ENCODE assay signal across 11 mouse cellular contexts in genomic region chr16:93729801-93730721, GRCm38 (mm10). TPM values are rescaled to one million over a fixed set of nuclear protein-coding genes. Genes with fewer than 3 reads are reported as not detected.
DNase-seq lines count a peak whose midpoint lies in the region; ATAC-seq and TF ChIP-seq lines count a peak whose summit lies in the region.
"Had no signal": no experiment of that assay in that cellular context is flagged by ENCODE, and none has a peak within 500 bp of the region (broad histone marks: within the 10 kb centered on the region; RNA-seq: fewer than 3 reads in every experiment).

No protein-coding gene starts in this region.

- H3K36me3 ChIP-seq in midbrain, embryonic 13.5 days = peaks cover 36% of the 10 kb centered on the region
- H3K36me3 ChIP-seq in midbrain, embryonic 10.5 days = no peaks in the 10 kb centered on the region
- 0 out of 2 replicates have a peak, but pooled peaks cover 5% of the 10 kb centered on the region for H3K36me3 ChIP-seq in stomach, postnatal 0 days (ENCODE audit: control insufficient read depth, insufficient read depth, low read length)
- H3K36me3 ChIP-seq: embryonic facial prominence, embryonic 12.5 days; neural tube, embryonic 12.5 days had no signal

- no peaks in the 10 kb centered on the region for H3K9me3 ChIP-seq in midbrain, embryonic 13.5 days
- H3K9me3 ChIP-seq in midbrain, embryonic 10.5 days (replicated peaks) = no peaks in the 10 kb centered on the region
- H3K9me3 ChIP-seq in stomach, postnatal 0 days (ENCODE audit: control insufficient read depth, low read length) = no peaks in the 10 kb centered on the region
- H3K9me3 ChIP-seq: embryonic facial prominence, embryonic 12.5 days; neural tube, embryonic 12.5 days had no signal

- 0 out of 2 replicates have a peak overlapping the region, but pooled peaks have one; percentile 1 for H3K9ac ChIP-seq in midbrain, embryonic 13.5 days (replicated peaks)
- no peak overlapping the region for H3K9ac ChIP-seq in stomach, postnatal 0 days (ENCODE audit: low read length)
- H3K9ac ChIP-seq: embryonic facial prominence, embryonic 12.5 days; neural tube, embryonic 12.5 days had no signal

- no peak overlapping the region for H3K4me2 ChIP-seq in midbrain, embryonic 13.5 days (replicated peaks)
- no peak overlapping the region for H3K4me2 ChIP-seq in stomach, postnatal 0 days (replicated peaks; ENCODE audit: low read depth)
- H3K4me2 ChIP-seq: embryonic facial prominence, embryonic 12.5 days; neural tube, embryonic 12.5 days had no signal

- H3K27ac ChIP-seq in midbrain, embryonic 13.5 days = no peak overlapping the region
- H3K27ac ChIP-seq in midbrain, embryonic 10.5 days (replicated peaks) = no peak overlapping the region
- 0 out of 2 replicates have a peak overlapping the region, but pooled peaks have one; percentile 4 for H3K27ac ChIP-seq in stomach, postnatal 0 days (replicated peaks)
- H3K27ac ChIP-seq: embryonic facial prominence, embryonic 12.5 days; neural tube, embryonic 12.5 days had no signal

- peak; percentile 40; the same call in 1 of the 2 replicates for ATAC-seq in midbrain, embryonic 13.5 days
- ATAC-seq in stomach, postnatal 0 days (ENCODE audit: low FRiP score, low TSS enrichment) = no peak

- TF ChIP-seq EP300 in stomach, postnatal 0 days (optimal IDR thresholded peaks at IDR 0.05) = no peak

- H3K4me3 ChIP-seq in midbrain, embryonic 13.5 days (replicated peaks) = no peak overlapping the region
- no peak overlapping the region for H3K4me3 ChIP-seq in midbrain, embryonic 10.5 days
- no peak overlapping the region for H3K4me3 ChIP-seq in stomach, postnatal 0 days (ENCODE audit: low read depth, low read length)
- H3K4me3 ChIP-seq: embryonic facial prominence, embryonic 12.5 days; neural tube, embryonic 12.5 days had no signal

- no peaks in the 10 kb centered on the region for H3K4me1 ChIP-seq in midbrain, embryonic 13.5 days (replicated peaks)
- peaks cover 18% of the 10 kb centered on the region for H3K4me1 ChIP-seq in midbrain, embryonic 10.5 days
- no peaks in the 10 kb centered on the region for H3K4me1 ChIP-seq in stomach, postnatal 0 days (replicated peaks; ENCODE audit: control insufficient read depth, insufficient read depth)
- H3K4me1 ChIP-seq: neural tube, embryonic 12.5 days had no signal

- no peak for TF ChIP-seq CTCF in stomach, postnatal 0 days (IDR thresholded peaks at IDR 0.05; ENCODE audit: low read depth)

- no peaks in the 10 kb centered on the region for H3K27me3 ChIP-seq in midbrain, embryonic 13.5 days
- H3K27me3 ChIP-seq in midbrain, embryonic 10.5 days (ENCODE audit: low read depth, poor library complexity, severe bottlenecking) = no peaks in the 10 kb centered on the region
- no peaks in the 10 kb centered on the region for H3K27me3 ChIP-seq in stomach, postnatal 0 days (ENCODE audit: control insufficient read depth, insufficient read depth, low read length)
- H3K27me3 ChIP-seq: embryonic facial prominence, embryonic 12.5 days; neural tube, embryonic 12.5 days had no signal

- 80% methylated on average over 23 of the region's 23 CpGs for WGBS in midbrain, embryonic 13.5 days
- WGBS in midbrain, embryonic 10.5 days = 84% methylated on average over 23 of the region's 23 CpGs
- 76% methylated on average over 23 of the region's 23 CpGs for WGBS in stomach, postnatal 0 days

- DNase-seq in adrenal gland, adult 2 months = peak; percentile 6
- no peak for DNase-seq in adrenal gland, adult 8-10 months
- no peak for DNase-seq in midbrain, embryonic 10.5 days (ENCODE audit: low spot score)
- peak; percentile 81 for DNase-seq in layer of hippocampus, adult 9-11 months
- DNase-seq in stomach, postnatal 0 days (ENCODE audit: low spot score) = no peak
- no peak for DNase-seq in kidney, adult 8-10 months
- no peak for DNase-seq in urinary bladder, postnatal 10 days (ENCODE audit: low spot score)
- DNase-seq: heart, postnatal 10 days had no signal

RNA-seq across cellular contexts. Expression of gene Dop1b, which starts 18.4 kb away (rescaled TPM):
- 10 to 100 TPM; 17.4 to 17.5 TPM for total RNA-seq in adrenal gland, adult 2 months (2021)
- 25.3 and 25.4 TPM in 2 replicates for polyA plus RNA-seq in adrenal gland, adult 2 months (2012; rRNA removed)
- 10 to 100 TPM; 16.9 to 36.6 (median 26.4) TPM for total RNA-seq in adrenal gland, adult 8-10 months (2022)
- 29.6 and 32.4 TPM in 2 replicates for polyA plus RNA-seq in midbrain, embryonic 13.5 days (2015; fragmentation: Nextera tagmentation; extraction: Ambion mirVana)
- 8.9 and 12.9 TPM in 2 replicates for polyA plus RNA-seq in midbrain, embryonic 10.5 days (2016; fragmentation: Nextera tagmentation; extraction: Ambion mirVana)
- 20.1 and 20.9 TPM in 2 replicates for polyA plus RNA-seq in stomach, postnatal 0 days (2015; fragmentation: Nextera tagmentation; extraction: Ambion mirVana)

RNA-seq across cellular contexts. Expression of gene Cbr3, which starts 47.0 kb away (rescaled TPM):
- total RNA-seq in adrenal gland, adult 2 months (2021) = 10 to 100 TPM in 1 of 2 experiments, 1 to 10 TPM in 1; 6.2 to 13.0 TPM
- polyA plus RNA-seq in adrenal gland, adult 2 months (2012; rRNA removed) = 16.4 and 17.6 TPM in 2 replicates
- total RNA-seq in adrenal gland, adult 8-10 months (2022) = 10 to 100 TPM; 12.1 to 15.1 (median 12.9) TPM
- 0.27 and 0.80 TPM in 2 replicates for polyA plus RNA-seq in midbrain, embryonic 13.5 days (2015; fragmentation: Nextera tagmentation; extraction: Ambion mirVana)
- 1.8 and 1.9 TPM in 2 replicates for polyA plus RNA-seq in midbrain, embryonic 10.5 days (2016; fragmentation: Nextera tagmentation; extraction: Ambion mirVana)
- polyA plus RNA-seq in stomach, postnatal 0 days (2015; fragmentation: Nextera tagmentation; extraction: Ambion mirVana) = 208 and 229 TPM in 2 replicates

Comparison
In these comparisons a context has a peak if more than half of its experiments do, and no peak if none do; other contexts are left out.
1. DNase-seq: peak in adrenal gland, adult 2 months (single experiment) and layer of hippocampus, adult 9-11 months (single experiment); none in adrenal gland, adult 8-10 months (single experiment), midbrain, embryonic 10.5 days (single experiment), stomach, postnatal 0 days (single experiment), kidney, adult 8-10 months (0 of 2) and urinary bladder, postnatal 10 days (single experiment).
2. RNA of gene Cbr3, which starts 47.0 kb away (polyA plus RNA-seq): 208 to 229 TPM in stomach, postnatal 0 days; 16.4 to 17.6 TPM in adrenal gland, adult 2 months, 1.8 to 1.9 TPM in midbrain, embryonic 10.5 days and 0.27 to 0.80 TPM in midbrain, embryonic 13.5 days; every median in the first group is over 10 times any median in the second.